Mouse (Mus musculus): Measurements from ENCODE around the gene Mical3. TPM values are rescaled to one million over a fixed set of nuclear protein-coding genes. Genes with fewer than 3 reads are reported as not detected.

Gene Mical3
- total and polyA plus RNA-seq, 2 experiments from 2014 or later, result 30.8 to 94.8 TPM

DNA sequence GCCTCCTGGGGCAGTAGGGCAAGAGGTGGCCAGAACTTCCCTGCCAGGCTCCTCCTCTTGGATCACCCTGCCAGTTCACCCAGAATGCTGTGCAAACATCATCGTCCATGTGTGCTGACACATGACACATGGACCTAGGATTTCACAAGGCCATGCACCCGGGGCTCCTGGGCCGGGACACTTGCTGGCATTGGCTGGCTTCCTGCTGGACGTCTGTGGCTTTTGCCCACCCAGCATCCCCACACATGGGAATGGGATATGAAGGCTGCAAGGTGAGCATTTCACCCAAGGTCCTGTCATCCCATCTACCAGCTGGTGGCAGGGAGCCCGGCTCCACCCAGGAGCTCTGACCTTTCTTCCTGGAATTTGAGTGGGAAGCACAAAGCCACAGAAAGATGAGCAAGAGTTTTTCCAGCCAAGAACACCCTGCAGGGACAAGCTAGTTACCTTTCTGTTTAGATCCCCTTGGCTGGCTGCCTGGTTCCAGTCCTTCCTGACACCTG lies 8.0 kb downstream of the Mical3 start:
- ATAC-seq (ENCODE audit: insufficient read depth, low read depth) (no peak), DNase-seq (ENCODE audit: low spot score) (no peak)
- WGBS, result 62% methylated on average over 5 of the region's 5 CpGs

DNA sequence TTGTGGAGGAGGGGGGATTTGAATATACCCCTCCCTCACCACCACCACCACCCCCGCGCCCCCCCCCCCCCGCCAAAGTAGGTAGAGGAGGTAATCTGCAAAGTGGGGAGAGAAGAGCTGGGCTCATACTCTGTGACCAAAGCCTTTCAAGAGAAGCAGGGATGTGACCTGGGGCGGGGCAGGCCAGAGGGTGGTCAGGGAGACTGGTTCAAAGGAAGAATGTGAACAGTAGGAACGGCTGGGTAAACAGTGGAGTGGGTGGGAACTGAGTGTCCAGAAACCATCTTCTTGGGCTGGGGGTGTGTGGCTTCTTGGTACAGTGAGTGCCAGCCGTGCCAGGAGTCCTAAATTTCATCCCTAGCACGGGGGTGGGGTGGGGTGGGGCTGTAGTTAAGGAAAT lies 10.0 kb downstream of the Mical3 start:
- 62% methylated on average over 7 of the region's 7 CpGs for WGBS
- DNase-seq (ENCODE audit: low spot score) (no peak), ATAC-seq (ENCODE audit: insufficient read depth, low read depth) (no peak)
- Histone ChIP-seq H3K9me3 (replicated peaks; ENCODE audit: control insufficient read depth, low read length) (no peaks in the 10 kb centered on the region), H3K4me1 (ENCODE audit: control insufficient read depth, insufficient read depth) (peaks cover 6% of the 10 kb centered on the region; the same call in 1 of the 2 replicates), H3K4me2 (ENCODE audit: low read depth, low read length) (no peak overlapping the region), H3K36me3 (replicated peaks; ENCODE audit: control insufficient read depth, insufficient read depth, low read length) (no peaks in the 10 kb centered on the region), H3K4me3 (ENCODE audit: low read depth, low read length) (no peak overlapping the region), H3K9ac (replicated peaks; ENCODE audit: low read depth, low read length) (no peak overlapping the region), H3K27me3 (ENCODE audit: control insufficient read depth, insufficient read depth, low read length) (no peaks in the 10 kb centered on the region), H3K27ac (ENCODE audit: low read depth) (no peak overlapping the region)
- TF ChIP-seq EP300 (IDR thresholded peaks at IDR 0.05; ENCODE audit: low read depth), result no peak
- TF ChIP-seq CTCF (IDR thresholded peaks at IDR 0.05; ENCODE audit: low read depth), result no peak

More for the DNA sequence above, 8.0 kb downstream of the Mical3 start:
- Histone ChIP-seq H3K4me1 (ENCODE audit: control insufficient read depth, insufficient read depth) (peaks cover 9% of the 10 kb centered on the region; the same call in 1 of the 2 replicates), H3K27me3 (ENCODE audit: control insufficient read depth, insufficient read depth, low read length) (no peaks in the 10 kb centered on the region), H3K36me3 (replicated peaks; ENCODE audit: control insufficient read depth, insufficient read depth, low read length) (no peaks in the 10 kb centered on the region), H3K9ac (replicated peaks; ENCODE audit: low read depth, low read length) (no peak overlapping the region), H3K4me3 (ENCODE audit: low read depth, low read length) (no peak overlapping the region), H3K4me2 (ENCODE audit: low read depth, low read length) (no peak overlapping the region), H3K9me3 (replicated peaks; ENCODE audit: control insufficient read depth, low read length) (no peaks in the 10 kb centered on the region), H3K27ac (ENCODE audit: low read depth) (no peak overlapping the region)
- TF ChIP-seq EP300 (IDR thresholded peaks at IDR 0.05; ENCODE audit: low read depth), result no peak
- TF ChIP-seq CTCF (IDR thresholded peaks at IDR 0.05; ENCODE audit: low read depth), result no peak

DNA sequence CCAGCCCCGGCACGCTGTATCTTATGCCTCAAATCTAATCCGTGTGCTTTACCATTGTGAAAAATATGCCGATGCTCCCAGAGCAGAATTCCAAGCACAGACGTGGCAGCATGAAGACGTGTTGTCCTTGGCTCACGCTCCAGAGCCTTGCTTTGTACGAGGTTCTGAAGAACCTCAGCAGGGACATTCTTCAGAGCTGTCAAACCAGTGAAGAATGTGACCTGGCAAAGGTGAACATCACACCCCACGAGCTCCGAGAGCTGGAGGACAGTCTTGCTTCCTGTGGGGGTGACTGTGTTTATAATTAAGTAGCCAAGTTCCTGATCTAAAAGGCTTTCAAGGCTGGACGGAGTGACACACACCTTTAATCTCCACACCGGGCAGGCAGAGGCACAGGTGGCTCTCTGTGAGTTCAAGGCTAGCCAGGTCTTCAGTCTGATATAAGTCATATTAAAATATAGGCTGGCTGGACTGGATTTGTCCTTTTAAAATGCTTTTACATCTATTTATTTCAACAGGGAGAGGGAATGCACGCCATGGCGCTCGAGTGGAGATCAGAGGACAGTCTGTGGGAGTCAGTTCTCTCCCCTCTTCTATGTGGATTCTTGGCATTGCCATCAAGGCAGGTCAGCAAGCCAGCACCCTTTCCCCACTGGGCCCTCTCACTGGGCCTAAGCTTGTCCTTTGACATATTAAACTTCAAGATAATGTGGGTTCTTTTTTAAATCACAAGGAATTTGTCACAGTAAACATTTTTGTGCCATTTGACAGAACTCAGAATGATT lies 12.6 kb downstream of the Mical3 start:
- no peak overlapping the region for H3K4me2 ChIP-seq (ENCODE audit: low read depth, low read length)
- WGBS, result 61% methylated on average over 15 of the region's 15 CpGs
- no peaks in the 10 kb centered on the region for H3K27me3 ChIP-seq (ENCODE audit: control insufficient read depth, insufficient read depth, low read length)
- no peak overlapping the region for H3K4me3 ChIP-seq (ENCODE audit: low read depth, low read length)
- H3K9ac ChIP-seq (replicated peaks; ENCODE audit: low read depth, low read length), result no peak overlapping the region
- no peaks in the 10 kb centered on the region for H3K9me3 ChIP-seq (replicated peaks; ENCODE audit: control insufficient read depth, low read length)
- TF ChIP-seq CTCF (IDR thresholded peaks at IDR 0.05; ENCODE audit: low read depth), result no peak
- no peak for TF ChIP-seq EP300 (IDR thresholded peaks at IDR 0.05; ENCODE audit: low read depth)
- DNase-seq (ENCODE audit: low spot score) (no peak), ATAC-seq (ENCODE audit: insufficient read depth, low read depth) (no peak)
- H3K27ac ChIP-seq (ENCODE audit: low read depth), result no peak overlapping the region
- peaks cover 6% of the 10 kb centered on the region; the same call in 1 of the 2 replicates for H3K4me1 ChIP-seq (ENCODE audit: control insufficient read depth, insufficient read depth)
- no peaks in the 10 kb centered on the region for H3K36me3 ChIP-seq (replicated peaks; ENCODE audit: control insufficient read depth, insufficient read depth, low read length)

DNA sequence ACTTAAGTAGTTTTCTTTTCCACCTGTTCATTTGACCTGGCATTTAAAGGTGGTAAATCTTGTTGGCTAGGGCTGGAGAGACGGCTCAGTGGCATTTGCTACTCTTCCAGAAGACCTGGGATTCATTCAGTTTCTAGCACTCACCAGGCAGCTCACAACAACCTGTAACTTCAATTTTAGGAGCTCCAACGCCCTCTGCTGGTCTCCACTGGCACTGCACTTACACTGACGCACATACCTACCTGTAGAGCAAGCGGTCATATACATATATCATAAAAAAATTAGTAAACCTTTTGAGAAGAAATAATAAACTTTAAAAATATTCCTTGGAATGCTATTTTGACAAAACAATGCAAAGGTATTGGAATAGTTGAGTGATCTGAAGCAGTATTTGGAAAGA lies 13.7 kb downstream of the Mical3 start:
- H3K9me3 ChIP-seq (replicated peaks; ENCODE audit: control insufficient read depth, low read length), result no peaks in the 10 kb centered on the region
- no peak overlapping the region for H3K4me2 ChIP-seq (ENCODE audit: low read depth, low read length)
- H3K4me3 ChIP-seq (ENCODE audit: low read depth, low read length), result no peak overlapping the region
- ATAC-seq (ENCODE audit: insufficient read depth, low read depth) (no peak), DNase-seq (ENCODE audit: low spot score) (no peak)
- no peaks in the 10 kb centered on the region for H3K36me3 ChIP-seq (replicated peaks; ENCODE audit: control insufficient read depth, insufficient read depth, low read length)
- H3K9ac ChIP-seq (replicated peaks; ENCODE audit: low read depth, low read length), result no peak overlapping the region
- peaks cover 4% of the 10 kb centered on the region for H3K4me1 ChIP-seq (ENCODE audit: control insufficient read depth, insufficient read depth)
- 79% methylated on average over 4 of the region's 4 CpGs for WGBS
- TF ChIP-seq CTCF (IDR thresholded peaks at IDR 0.05; ENCODE audit: low read depth) (peak; percentile 27; the same call in 1 of the 2 replicates), EP300 (IDR thresholded peaks at IDR 0.05; ENCODE audit: low read depth) (no peak)
- H3K27ac ChIP-seq (ENCODE audit: low read depth), result no peak overlapping the region
- H3K27me3 ChIP-seq (ENCODE audit: control insufficient read depth, insufficient read depth, low read length), result no peaks in the 10 kb centered on the region

DNA sequence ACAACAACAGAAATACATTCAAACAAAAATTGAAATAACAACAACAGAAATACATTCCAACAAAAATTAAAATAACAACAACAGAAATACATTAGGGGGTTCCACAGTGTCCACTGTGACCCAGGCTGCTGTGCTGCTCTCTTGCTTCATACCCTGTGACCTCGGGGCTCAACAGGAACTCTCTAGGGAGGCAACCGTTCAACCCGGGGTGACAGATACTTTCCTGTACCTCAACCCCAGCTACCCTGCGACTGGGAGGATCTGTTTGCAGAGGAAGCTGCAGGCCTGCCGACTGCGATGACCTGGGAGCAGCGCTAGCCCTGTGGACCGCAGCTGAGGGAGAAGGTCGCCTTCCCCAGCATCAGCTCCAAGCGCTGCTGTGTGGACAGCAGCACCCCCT lies 14.4 kb downstream of the Mical3 start:
- Histone ChIP-seq H3K9me3 (replicated peaks; ENCODE audit: control insufficient read depth, low read length) (no peaks in the 10 kb centered on the region), H3K27ac (ENCODE audit: low read depth) (no peak overlapping the region), H3K9ac (replicated peaks; ENCODE audit: low read depth, low read length) (no peak overlapping the region), H3K4me1 (ENCODE audit: control insufficient read depth, insufficient read depth) (peaks cover 10% of the 10 kb centered on the region), H3K4me3 (ENCODE audit: low read depth, low read length) (no peak overlapping the region), H3K27me3 (ENCODE audit: control insufficient read depth, insufficient read depth, low read length) (no peaks in the 10 kb centered on the region), H3K36me3 (replicated peaks; ENCODE audit: control insufficient read depth, insufficient read depth, low read length) (no peaks in the 10 kb centered on the region), H3K4me2 (ENCODE audit: low read depth, low read length) (no peak overlapping the region)
- no peak for DNase-seq (ENCODE audit: low spot score)
- ATAC-seq (ENCODE audit: insufficient read depth, low read depth), result no peak
- WGBS, result 70% methylated on average over 10 of the region's 10 CpGs
- TF ChIP-seq CTCF (IDR thresholded peaks at IDR 0.05; ENCODE audit: low read depth), result no peak
- no peak for TF ChIP-seq EP300 (IDR thresholded peaks at IDR 0.05; ENCODE audit: low read depth)

All from heart, postnatal 0 days (tissue).